Mouse (Mus musculus) lung, postnatal 10 days (tissue): Measurements from ENCODE around the gene Mgst3.

ENCODE experiments used
- DNase-seq: peaks from one replicate; pipeline ENCODE4 v3.0.0; 2021

Gene Mgst3

DNA sequence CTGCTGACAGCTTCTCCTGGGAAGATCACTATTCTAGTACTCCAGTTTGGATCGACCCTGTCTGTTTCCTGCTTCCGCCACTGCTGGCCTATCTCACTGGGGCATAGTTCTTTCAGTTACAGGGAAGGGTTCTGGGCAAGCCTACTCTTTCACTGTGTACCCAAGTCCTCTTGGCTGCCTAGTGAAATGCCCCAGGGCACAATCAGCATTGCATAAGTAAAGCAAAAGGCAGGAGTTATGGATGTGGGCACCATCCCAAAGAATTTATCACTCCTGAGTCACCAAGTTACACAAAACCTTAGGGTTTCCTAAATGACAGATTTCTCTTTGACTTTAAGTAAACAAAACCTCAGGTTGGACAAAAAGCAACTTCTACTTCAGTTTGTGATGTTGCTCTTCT lies 6.3 kb downstream of the Mgst3 start:
- no peak for DNase-seq

DNA sequence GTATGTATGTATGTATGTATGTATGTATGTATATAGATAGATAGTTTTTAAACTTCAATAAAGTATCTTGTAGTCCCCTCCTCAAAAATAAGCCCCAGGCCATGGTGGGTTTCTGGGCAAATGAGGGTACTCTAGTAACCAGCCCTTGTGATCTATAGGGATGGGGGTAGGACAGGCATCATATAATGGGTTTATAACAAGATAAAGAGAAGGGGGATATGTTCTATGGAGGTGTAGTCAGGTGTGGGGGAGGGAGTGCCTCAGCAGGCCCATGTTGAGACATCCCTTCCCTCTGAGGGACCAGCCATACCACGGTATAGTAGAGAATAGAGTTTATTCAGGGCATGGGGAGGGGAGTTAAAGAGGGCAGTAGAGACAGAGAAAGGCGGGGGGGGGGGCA lies 7.2 kb downstream of the Mgst3 start:
- DNase-seq = no peak

DNA sequence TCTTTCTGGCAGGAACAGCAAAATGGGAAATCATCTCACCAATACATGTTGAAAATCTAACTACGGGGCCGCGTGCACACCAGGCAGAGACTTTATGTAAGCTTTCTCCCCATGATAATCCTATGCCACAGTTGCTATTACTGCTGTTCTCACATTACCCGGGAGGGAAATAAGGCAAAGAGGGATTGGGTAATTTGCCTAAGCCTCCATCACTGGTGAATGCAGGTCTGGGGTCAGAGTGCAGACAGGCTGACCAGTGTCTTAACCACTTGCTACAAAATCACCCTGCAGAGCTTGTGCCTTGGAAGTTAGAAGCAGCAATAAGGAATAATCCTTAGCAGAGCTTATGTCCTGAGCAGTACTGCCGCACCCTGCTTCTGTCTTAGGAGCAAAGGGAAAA lies 8.0 kb downstream of the Mgst3 start:
- no peak for DNase-seq

DNA sequence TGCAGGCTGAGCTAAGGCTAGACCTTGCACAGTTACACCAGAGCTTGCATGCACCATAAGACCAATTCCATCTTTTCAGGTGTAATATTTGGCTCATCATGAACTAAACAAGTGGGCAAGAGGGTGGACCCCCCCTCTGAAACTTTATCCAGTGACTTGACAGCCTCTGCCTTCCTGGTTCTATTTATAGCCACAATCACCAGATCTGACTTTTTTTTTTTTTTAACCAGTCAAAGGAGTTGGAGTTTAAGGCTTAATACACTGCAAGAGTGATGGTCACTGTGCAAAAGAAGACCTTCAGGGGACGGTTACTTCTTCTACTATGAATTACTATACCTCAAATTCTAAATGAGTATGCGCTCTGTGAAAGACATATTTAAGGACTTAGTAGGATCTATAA lies 8.4 kb downstream of the Mgst3 start:
- no peak for DNase-seq

DNA sequence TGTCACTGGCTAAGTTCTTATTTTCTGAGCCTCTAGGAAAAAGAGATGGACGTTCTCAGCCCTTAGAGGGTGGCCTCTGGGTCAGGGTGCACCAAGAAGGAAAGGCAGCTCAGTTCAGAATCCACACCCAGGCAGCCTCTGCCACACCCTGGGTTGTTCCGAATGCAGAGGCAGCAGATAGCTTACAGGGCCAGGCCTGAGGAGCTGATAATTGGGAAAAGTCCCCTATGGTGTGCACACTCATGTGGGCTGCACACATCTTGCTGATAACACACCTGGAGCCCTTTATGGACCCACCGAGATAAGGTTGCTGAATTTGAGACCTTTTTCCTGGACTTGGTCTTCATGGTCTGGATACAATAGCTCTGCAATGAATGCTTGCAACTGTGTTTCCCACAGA lies 9.5 kb downstream of the Mgst3 start:
- DNase-seq = no peak

DNA sequence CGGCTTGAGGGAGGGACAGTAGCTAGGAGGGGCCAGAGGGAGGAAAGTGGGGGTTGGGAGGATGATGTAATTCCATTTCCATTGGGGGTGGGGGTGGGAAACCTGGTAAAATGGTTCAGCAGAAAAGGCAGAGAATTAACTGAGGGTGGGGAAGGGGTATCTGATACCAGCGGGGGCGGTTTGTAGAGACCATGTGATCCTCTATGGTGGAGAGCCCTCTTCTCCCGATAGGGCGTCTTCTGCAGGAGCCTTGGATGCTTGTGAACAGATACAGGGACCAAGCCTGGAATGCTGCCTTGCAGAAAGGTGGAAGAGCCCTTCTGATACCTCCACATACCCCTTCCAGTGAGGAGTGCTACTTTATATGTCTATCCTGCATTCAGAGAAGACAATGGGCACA lies 10.5 kb downstream of the Mgst3 start:
- no peak for DNase-seq

DNA sequence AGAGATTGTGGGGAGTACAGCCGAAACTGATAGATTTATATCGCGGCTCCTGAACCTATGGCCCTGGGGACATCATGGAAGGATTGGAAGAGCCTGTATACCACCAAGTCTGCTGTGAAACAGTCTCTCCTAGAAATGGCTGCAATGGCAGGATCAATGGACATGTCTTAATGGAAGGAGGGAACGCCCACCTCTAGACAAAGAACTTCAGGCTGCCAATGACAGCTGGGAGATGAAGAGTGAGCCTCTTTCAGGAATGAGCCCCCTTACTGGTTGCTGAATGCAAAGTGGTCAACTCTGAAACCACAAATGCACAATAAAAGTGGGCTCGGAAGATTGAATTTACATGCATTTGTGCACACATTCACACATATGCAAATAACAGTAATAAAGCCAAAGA lies 10.9 kb downstream of the Mgst3 start:
- DNase-seq = no peak

DNA sequence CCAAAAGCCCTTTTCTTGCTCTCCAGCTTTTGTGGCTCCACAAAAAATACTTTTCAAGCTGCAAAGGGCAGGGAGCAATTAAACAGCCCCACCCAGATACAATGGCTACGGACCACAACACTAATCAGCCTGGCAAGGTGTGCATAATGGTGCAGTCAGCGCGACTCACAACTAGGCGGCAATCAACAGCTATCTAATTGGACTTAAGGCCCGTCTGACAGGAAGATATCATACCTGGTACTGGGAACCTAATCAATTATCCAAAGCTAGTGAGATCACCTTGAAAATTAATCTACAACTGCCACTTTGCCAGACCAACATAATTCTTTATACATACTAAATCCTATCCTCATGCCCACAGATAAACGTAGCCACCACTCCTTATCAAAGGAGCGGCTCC lies 11.3 kb downstream of the Mgst3 start:
- DNase-seq = no peak

DNA sequence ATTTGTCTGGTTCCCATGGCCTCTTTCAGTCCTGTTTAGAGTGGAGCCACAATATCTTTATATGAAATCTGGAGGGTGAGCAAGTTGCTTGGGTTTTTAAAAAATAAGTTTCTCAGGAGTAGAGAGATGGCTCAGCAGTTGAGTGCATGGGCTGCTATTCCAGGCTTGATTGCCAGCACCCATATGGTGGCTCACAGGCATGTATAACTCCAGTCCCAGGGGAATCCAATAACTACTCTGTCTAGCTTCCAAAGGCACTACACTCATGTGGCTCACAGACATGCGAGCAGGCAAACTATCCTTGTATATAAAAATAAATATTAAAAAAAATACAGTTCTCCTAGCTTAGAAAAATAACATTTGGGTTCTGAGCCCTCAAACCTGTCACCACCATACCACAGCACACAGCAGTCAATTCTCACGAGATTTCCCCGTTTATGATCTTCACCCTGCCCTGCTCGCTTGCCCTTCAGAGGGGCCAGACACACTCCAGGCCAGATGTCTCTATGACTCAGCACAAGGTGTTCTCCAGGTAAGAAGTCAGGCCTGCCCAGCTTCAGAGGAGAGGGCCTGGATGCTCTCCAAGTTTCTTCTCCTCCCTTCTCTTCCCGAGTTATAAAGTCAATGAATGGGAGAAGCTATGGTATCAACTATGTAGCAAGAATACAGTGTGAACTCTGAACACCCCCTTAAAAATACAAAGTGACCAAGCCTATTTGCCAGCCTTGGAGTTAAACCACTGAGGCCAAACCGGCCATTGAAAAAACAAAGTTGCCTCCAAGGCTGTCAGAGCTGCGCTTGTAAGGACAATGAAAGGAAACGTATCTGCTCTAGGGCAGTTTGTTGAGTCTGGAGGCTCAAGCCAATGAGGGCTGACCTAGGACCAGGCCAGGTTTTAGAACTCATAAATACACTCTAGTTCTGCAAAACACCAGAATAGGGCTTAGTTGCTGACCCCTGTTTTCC lies 12.3 kb downstream of the Mgst3 start:
- DNase-seq = no peak

DNA sequence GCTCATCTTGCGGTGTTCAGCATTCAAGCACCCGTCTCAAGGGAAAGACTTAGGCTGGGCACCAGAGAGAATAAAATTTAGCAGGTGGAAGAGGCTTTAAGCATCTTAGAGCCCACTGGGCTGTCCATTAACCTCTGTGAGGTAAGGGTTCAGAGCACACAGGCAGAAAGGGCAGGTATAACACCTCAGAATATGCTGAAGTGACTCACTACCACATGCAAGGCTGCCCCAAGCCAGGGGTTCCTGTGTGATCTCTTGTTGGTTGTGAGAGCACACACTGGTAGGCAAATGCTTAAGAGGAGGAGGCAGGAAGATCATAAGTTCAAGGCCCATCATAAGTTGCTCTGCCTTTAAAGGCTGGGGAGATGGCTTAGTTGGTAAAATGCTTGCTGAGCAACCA lies 13.4 kb downstream of the Mgst3 start:
- DNase-seq = no peak

DNA sequence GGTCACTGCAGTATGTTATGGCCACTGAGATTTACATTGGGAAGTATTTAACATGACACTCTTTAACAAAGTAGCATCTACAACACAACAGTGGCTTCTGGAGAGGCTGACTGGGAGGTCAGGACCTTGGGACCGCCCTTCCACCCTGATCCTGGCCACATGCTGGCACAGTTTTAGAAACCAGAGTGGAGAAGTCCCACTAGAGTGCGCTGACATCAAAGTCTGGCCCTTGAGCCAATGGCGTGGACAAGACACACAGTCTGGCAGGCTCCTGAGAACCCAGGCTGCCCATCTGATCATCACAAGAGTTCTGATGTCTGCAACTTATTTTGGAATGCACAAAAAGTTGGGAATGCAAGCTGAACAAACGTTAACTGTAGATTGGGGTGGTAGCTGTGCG lies 13.9 kb downstream of the Mgst3 start:
- DNase-seq = no peak

DNA sequence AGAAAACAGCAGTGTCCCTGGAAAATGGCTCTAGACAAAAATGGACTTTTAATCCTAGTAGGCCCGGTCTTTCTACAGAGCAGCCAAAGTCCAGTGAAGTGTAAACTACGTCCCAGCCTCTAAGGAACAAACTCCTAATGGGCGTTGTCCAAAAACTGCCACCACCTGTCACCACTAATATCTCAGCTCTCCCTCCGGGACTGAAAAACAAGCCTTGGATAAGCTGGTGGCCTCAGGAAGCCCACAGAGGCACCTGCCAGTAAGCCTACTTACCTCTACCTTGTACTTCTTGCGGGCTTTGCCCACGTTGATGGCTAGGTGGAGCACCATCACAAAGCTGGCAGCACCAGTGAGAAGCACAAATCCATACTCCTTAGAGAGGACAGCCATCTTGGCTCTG lies 15.6 kb downstream of the Mgst3 start:
- no peak for DNase-seq

DNA sequence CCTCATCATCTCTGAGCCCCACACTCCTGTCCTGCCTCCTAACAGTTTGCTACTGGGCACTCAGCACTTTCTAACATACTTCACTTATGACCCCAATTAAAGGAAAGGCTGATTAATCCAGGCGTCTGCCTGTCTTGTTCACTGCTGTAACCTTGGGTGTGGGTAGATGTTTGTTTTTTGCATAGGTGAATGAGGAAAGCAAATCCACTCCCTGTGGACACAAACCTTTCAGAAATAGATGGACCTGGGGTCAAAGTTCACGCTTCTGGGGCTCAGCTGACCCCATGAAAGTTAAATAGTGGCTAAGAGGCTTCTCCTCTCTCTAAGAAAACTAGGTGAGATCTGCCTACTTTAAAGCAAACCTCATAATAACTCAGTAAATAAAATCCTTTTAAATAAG lies 18.7 kb downstream of the Mgst3 start:
- no peak for DNase-seq

DNA sequence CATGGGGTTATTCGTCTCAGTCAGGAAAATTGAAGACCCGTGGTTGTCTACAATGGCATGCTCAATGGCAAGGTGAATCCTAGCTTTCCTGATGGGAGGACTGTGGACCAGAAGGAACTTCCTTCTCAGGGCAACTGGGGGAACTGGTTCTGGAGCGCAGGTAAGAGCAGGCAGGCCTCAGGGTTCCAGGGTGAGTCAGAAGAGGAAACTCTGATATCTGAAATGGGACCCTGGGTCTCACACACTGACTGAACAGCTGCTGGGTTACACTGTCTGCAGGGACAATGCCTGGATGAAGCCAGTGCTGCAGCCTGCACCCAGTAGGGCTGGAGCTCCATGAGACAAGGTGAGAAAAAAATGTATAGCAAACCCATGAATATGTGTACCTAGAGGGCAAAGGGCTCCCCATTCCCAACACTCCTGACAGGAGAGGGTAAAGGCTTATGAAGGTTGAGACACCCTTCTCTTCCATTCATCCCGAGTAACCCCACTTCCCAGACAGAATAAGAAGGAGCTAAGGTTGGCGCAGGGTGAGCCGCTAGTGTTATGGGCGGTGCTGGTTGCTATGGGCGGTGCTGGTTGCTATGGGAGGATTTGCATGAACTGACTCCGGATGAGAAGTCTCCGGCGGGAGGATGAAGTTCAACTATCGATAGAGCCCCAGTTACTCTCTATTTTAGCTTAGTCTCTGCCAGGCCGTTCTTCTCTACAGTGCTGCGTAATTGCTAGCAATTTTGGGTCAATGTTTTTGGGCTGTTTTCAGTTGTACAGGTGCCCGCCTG lies 19.4 kb downstream of the Mgst3 start:
- DNase-seq = peak; percentile 76

DNA sequence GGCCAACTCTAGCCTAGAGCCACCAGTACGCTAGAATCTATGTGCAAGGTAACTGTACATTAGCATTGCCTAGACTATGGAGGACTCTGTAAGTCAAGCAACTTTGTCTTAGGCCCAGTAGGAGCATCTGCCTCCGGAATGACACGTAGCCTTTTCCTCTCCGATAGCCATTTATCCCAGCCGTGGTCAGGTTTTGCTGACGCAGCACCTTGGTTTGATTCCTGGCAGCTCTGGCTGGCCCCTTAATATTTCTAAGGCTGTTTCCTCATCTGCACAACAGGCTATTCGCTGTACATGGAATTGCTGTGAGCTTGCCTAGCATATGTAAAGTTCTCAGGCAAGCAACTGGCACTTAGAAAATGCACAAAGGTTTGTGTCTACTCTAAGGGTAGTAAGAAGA lies 20.9 kb downstream of the Mgst3 start:
- DNase-seq = no peak

DNA sequence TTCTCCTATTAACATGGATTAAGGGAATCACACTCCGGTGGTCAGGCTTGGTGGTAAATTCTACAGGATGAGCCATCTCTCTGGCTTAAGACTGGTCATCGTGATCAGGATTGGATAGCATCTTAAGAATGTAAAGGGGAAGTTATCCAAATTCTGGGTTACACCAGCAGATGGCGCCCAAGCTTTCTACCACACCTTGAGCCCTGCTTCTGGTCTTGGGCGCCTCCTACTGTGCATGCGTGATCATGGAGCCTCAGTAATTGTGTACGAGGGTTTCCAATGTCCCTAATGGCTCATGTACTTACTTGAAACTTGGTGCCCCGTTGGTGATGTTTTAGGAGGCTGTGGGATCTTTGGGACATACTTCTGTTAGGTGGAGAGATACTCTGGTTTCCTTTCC lies 23.7 kb downstream of the Mgst3 start:
- peak; percentile 93 for DNase-seq

DNA sequence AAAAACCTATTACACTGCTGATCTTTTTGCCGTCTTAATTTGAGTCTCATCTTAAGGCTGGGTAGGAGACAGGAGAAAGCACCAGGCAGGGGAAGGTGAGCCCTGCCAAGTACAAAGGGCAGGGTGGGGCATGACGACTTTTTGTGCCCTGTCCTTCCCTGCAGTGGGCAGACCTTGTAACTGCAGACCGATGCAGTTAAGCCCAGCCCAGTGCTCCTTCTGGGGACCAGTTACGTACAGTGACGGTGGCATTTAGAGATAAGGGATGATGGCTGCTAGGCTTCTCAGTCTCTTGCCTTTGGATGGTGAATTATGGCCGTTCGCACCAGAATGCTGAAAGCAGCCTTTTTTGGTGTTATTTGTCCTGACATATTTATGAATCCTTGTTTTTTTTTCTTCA lies 25.1 kb downstream of the Mgst3 start:
- DNase-seq = no peak

DNA sequence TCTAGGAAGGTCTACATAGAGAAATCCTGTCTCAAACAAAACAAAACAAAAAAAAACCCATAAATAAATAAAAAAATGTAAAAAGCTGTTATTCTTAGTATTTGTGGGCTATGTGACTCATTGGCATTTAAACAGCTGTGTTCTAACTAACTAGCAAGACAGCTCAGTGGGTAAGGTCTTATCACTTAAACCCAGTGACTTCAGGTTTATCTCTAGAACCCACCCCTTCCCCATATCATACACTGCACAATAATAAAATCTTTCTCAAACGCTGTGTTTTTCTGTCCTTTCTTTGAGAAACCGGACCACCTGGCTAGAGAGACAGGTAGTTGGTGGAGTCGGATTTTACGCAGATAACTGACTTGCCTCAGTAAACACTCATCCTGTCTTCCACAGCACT lies 25.6 kb downstream of the Mgst3 start:
- no peak for DNase-seq

DNA sequence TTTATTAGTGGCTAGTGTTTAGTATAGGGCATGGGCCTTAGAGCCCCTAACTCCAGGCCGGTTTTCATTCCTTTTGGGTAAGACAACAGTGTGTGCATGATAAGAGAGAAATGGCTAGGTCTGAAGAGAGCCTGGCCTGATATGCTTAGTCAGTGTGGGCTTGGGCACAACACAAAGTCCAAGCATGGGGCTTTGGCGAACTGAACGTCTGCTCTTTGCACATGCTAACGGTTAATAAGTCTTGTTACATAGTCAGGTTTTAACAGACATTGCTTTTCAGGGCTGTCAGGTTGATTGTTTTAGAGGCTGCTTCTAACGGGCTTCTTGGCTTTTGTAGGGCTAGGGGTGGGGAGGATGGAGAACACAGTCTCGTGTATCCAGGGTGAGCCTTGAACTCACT lies 27.0 kb downstream of the Mgst3 start:
- DNase-seq = no peak

DNA sequence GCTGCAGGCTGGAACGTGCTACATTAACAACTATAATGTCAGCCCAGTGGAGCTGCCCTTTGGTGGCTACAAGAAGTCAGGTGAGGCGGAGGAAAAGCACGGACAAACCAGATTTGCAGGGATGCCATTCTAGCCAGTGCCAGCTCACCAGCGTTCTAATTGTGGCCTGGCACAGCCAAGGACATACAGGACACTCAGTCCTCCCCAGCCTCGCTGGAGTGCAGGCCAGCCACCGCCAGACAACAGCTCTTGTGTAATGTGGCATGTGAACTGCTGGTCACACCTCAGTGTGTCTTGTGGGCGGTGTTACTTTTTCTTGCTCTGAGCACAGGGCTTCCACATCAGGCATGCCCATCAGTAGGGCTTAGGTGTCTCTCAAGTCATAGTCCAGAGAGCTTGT lies 27.8 kb downstream of the Mgst3 start:
- DNase-seq = no peak

DNA sequence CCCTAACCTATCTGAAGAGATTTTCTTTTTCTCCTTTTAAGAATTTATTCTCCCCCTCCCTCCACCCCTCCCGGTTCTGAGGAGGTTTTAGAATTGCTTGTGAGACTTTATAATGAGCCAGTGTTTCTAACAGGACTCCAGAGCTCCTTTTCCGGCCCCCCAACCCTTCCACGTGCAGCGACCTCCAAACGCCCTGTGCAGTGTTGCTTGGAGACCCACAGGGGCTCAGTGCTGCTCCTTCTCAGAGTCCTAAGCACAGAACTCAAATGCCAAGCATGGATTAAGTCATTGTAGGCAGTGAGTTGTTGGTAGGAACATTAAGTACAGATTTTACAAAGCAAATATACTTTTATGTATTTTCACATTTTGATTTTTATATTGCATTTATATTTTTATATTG lies 30.3 kb downstream of the Mgst3 start:
- DNase-seq = no peak

DNA sequence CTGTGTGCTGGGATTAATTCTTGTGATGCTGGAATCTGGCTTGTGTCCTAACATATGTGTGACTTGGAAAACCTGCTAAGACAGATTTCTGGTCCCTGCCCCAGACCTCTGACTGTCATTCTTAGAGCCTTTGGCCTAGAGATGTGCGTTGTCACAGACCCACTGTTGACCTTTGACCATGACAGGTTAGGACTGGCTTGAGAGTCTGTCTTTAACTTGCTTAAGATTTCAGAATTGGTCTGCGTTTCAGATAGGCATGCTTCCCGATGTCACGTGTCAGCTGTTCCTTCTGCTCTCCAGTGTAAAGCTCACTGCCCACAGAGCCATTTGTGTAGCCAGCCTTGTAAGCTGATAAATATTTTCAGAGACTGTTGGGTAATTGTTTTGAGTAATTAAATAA lies 30.8 kb downstream of the Mgst3 start:
- no peak for DNase-seq

DNA sequence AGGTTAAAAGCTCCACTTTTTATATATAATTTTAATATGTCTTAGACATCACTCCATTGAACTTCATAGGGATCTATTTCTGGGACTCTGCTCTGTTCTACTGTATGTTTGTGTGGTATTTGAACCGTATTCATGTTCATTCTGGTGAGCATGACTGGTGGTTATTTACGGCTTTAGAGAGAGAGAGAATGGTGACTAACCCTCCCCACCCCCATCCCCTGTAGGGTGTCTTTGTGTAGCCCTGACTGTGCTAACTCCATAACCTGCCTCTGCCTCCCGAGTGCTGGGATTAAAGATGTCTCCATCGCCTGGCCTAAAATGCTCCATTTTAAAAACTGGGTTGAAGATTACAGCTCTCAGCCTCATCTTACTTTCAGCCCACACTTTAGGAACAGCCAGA lies 33.4 kb downstream of the Mgst3 start:
- DNase-seq = no peak

DNA sequence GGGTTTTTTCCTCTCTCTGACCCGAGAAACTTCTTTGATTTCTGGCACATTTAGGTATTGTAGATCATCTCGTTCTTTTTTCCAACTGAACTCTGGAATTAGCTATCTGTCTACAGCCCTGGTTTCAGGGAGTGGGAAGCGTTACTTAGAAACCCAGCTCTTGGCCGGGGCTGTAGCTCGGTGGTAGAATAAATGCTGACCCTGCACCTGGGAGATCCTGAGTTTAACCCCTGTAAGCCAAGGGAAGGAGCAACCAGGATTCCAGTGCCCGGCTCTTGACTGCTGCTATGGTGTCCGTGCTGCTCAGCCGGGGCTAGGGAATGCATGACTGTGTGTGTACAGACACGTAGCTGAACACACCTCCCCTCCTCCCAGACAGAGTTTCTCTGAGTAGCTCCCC lies 34.9 kb downstream of the Mgst3 start:
- DNase-seq = no peak
